Comparison of ENCODE assay signal across 8 mouse cellular contexts in genomic region chr7:70346010-70346536, GRCm38 (mm10). TPM values are rescaled to one million over a fixed set of nuclear protein-coding genes. Genes with fewer than 3 reads are reported as not detected.
DNase-seq lines count a peak whose midpoint lies in the region; ATAC-seq and TF ChIP-seq lines count a peak whose summit lies in the region.

No protein-coding gene starts in this region.

- no peaks in the 10 kb centered on the region for H3K9me3 ChIP-seq in hindbrain, embryonic 13.5 days
- H3K9me3 ChIP-seq in limb, embryonic 12.5 days = no peaks in the 10 kb centered on the region
- H3K9me3 ChIP-seq in midbrain, embryonic 11.5 days (ENCODE audit: control insufficient read depth, low read length) = no peaks in the 10 kb centered on the region

- H3K4me2 ChIP-seq in hindbrain, embryonic 13.5 days = peak overlapping the region; percentile 83
- peak overlapping the region; percentile 76 for H3K4me2 ChIP-seq in limb, embryonic 12.5 days
- H3K4me2 ChIP-seq in midbrain, embryonic 11.5 days = peak overlapping the region; percentile 77

- peak overlapping the region; percentile 45 for H3K4me3 ChIP-seq in cerebellum, adult 2 months (replicated peaks; ENCODE audit: insufficient read depth, low read depth, low read length)
- peak overlapping the region; percentile 75 for H3K4me3 ChIP-seq in gastrocnemius, adult 2 months
- peak overlapping the region; percentile 43 for H3K4me3 ChIP-seq in hindbrain, embryonic 13.5 days
- H3K4me3 ChIP-seq in limb, embryonic 12.5 days (replicated peaks) = peak overlapping the region; percentile 37
- H3K4me3 ChIP-seq in midbrain, embryonic 11.5 days (ENCODE audit: low read depth, low read length) = peak overlapping the region; percentile 32

- no peaks in the 10 kb centered on the region; the same call in 1 of the 2 replicates for H3K4me1 ChIP-seq in cerebellum, adult 2 months (ENCODE audit: control insufficient read depth, insufficient read depth, low read length)
- peaks cover 79% of the 10 kb centered on the region for H3K4me1 ChIP-seq in hindbrain, embryonic 13.5 days (replicated peaks)
- peaks cover 64% of the 10 kb centered on the region for H3K4me1 ChIP-seq in limb, embryonic 12.5 days (replicated peaks)
- peaks cover 49% of the 10 kb centered on the region for H3K4me1 ChIP-seq in midbrain, embryonic 11.5 days (ENCODE audit: control insufficient read depth, insufficient read depth, low read length)

- peak; percentile 96 to 98 for DNase-seq in adrenal gland, adult (ENCODE audit: inconsistent age in 2 of 2, low spot score in 1 of 2)
- DNase-seq in cerebellum, adult 2 months = peak in 1 of 2 experiments; percentile 49
- peak; percentile 87 for DNase-seq in gastrocnemius, adult 2 months
- DNase-seq in midbrain, embryonic 11.5 days (ENCODE audit: low spot score, missing footprints) = peak; percentile 98
- peak; percentile 41 for DNase-seq in testis, postnatal 14 days (ENCODE audit: low spot score)
- no peak for DNase-seq in c-Kit-positive CD71-positive TER-119-positive erythroid progenitor cells, embryonic 14.5 days (ENCODE audit: low spot score)

- peaks cover 1% of the 10 kb centered on the region; the same call in 1 of the 2 replicates for H3K27me3 ChIP-seq in cerebellum, adult 2 months (ENCODE audit: control insufficient read depth, insufficient read depth, low read length)
- H3K27me3 ChIP-seq in hindbrain, embryonic 13.5 days = peaks cover 54% of the 10 kb centered on the region
- H3K27me3 ChIP-seq in limb, embryonic 12.5 days = peaks cover 73% of the 10 kb centered on the region
- H3K27me3 ChIP-seq in midbrain, embryonic 11.5 days (ENCODE audit: control insufficient read depth, insufficient read depth, low read length) = peaks cover 67% of the 10 kb centered on the region

- ATAC-seq in hindbrain, embryonic 13.5 days (ENCODE audit: low FRiP score) = peak; percentile 76
- ATAC-seq in limb, embryonic 12.5 days (ENCODE audit: insufficient number of reproducible peaks, insufficient read depth, low FRiP score, low TSS enrichment, low read depth) = peak; percentile 24; the same call in 1 of the 2 replicates
- peak; percentile 78 for ATAC-seq in midbrain, embryonic 11.5 days (ENCODE audit: low FRiP score)

- peak; percentile 42; the same call in 1 of the 2 replicates for TF ChIP-seq CTCF in cerebellum, adult 2 months (IDR thresholded peaks at IDR 0.05; ENCODE audit: borderline replicate concordance, insufficient read depth, low read depth, low read length)
- TF ChIP-seq CTCF in gastrocnemius, adult 2 months (IDR thresholded peaks at IDR 0.05) = peak; percentile 71

- no peak overlapping the region for H3K27ac ChIP-seq in cerebellum, adult 2 months (ENCODE audit: insufficient read depth, low read length)
- peak overlapping the region; percentile 84 for H3K27ac ChIP-seq in gastrocnemius, adult 2 months
- peak overlapping the region; percentile 96 for H3K27ac ChIP-seq in hindbrain, embryonic 13.5 days
- H3K27ac ChIP-seq in limb, embryonic 12.5 days = no peak overlapping the region
- peak overlapping the region; percentile 98 for H3K27ac ChIP-seq in midbrain, embryonic 11.5 days (ENCODE audit: low read depth, low read length)

- WGBS in cerebellum, adult 2 months = under 1% methylated on average over 35 of the region's 35 CpGs
- WGBS in hindbrain, embryonic 13.5 days = 1% methylated on average over 34 of the region's 35 CpGs
- under 1% methylated on average over 35 of the region's 35 CpGs for WGBS in limb, embryonic 12.5 days
- under 1% methylated on average over 35 of the region's 35 CpGs for WGBS in midbrain, embryonic 11.5 days

- H3K9ac ChIP-seq in hindbrain, embryonic 13.5 days = peak overlapping the region; percentile 92
- H3K9ac ChIP-seq in limb, embryonic 12.5 days (replicated peaks) = peak overlapping the region; percentile 44; the same call in 1 of the 2 replicates
- peak overlapping the region; percentile 66 for H3K9ac ChIP-seq in midbrain, embryonic 11.5 days (ENCODE audit: low read length)

- TF ChIP-seq POLR2A in cerebellum, adult 2 months (IDR thresholded peaks at IDR 0.05; ENCODE audit: borderline replicate concordance, insufficient read depth, low read length) = no peak

- no peaks in the 10 kb centered on the region for H3K36me3 ChIP-seq in hindbrain, embryonic 13.5 days
- no peaks in the 10 kb centered on the region for H3K36me3 ChIP-seq in limb, embryonic 12.5 days
- H3K36me3 ChIP-seq in midbrain, embryonic 11.5 days (ENCODE audit: control insufficient read depth, insufficient read depth, low read length) = no peaks in the 10 kb centered on the region

- intact Hi-C loops in gastrocnemius, adult 2 months (cut with DNase I) = loop anchor here (2.0 to 10.0 kb wide), 2 partner anchors 17 to 1029 kb away; no protein-coding TSS in a partner anchor

RNA-seq across cellular contexts. Expression of gene Nr2f2, which starts 20.5 kb away (rescaled TPM):
- polyA plus RNA-seq in cerebellum, adult 2 months (2012; rRNA removed) = 25.5 and 28.9 TPM in 2 replicates
- 10 to 100 TPM; 15.8 to 16.2 TPM for total RNA-seq in gastrocnemius, adult 2 months (2021)
- 118 and 134 TPM in 2 replicates for polyA plus RNA-seq in hindbrain, embryonic 13.5 days (2015; fragmentation: Nextera tagmentation; extraction: Ambion mirVana)
- 71.8 and 76.9 TPM in 2 replicates for polyA plus RNA-seq in limb, embryonic 12.5 days (2016; fragmentation: Nextera tagmentation; extraction: Ambion mirVana)
- 114 and 122 TPM in 2 replicates for polyA plus RNA-seq in midbrain, embryonic 11.5 days (2014; fragmentation: Nextera tagmentation; extraction: Ambion mirVana)

Comparison
In these comparisons a context has a peak if more than half of its experiments do, and no peak if none do; other contexts are left out.
1. H3K27ac ChIP-seq: peak in gastrocnemius, adult 2 months (single experiment), hindbrain, embryonic 13.5 days (single experiment) and midbrain, embryonic 11.5 days (single experiment); none in cerebellum, adult 2 months (single experiment) and limb, embryonic 12.5 days (single experiment).
2. ATAC-seq: peak in every context shown above with its lines; median percentile 78 in midbrain, embryonic 11.5 days; 76 in hindbrain, embryonic 13.5 days; 24 in limb, embryonic 12.5 days.
3. Peak in every context shown above with its lines, with median percentiles within 50 percentile points of each other: H3K4me3 ChIP-seq, H3K4me2 ChIP-seq and H3K9ac ChIP-seq.